Mouse (Mus musculus) ES-CJ7 (cell line): Measurements from ENCODE around the gene Xirp1.

Source experiments
- DNase-seq: peaks from one replicate; pipeline ENCODE4 v3.0.0; 2011; ENCODE audit warnings: low read depth, low spot score

Gene Xirp1

DNA sequence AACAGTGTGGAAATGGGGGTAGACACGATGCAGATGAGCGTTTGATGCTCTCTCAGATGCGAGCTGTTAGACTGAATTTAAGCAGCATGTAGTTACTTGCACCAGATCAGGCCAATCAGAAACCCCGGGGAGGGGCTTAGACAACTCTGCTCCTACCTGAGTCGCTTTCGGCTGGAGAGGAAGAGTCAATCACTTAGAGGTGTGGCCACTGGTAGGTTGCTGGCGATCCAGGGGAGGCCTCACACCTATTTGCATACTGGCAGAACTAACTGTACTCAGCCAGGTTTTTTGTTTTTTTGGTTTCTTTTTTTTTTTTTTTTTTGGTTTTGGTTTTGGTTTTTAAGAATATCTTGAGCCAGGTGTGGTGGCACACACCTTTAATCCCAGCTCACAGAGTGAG, 35.1 kb downstream of the Xirp1 start:
- peak; percentile 93 for DNase-seq

DNA sequence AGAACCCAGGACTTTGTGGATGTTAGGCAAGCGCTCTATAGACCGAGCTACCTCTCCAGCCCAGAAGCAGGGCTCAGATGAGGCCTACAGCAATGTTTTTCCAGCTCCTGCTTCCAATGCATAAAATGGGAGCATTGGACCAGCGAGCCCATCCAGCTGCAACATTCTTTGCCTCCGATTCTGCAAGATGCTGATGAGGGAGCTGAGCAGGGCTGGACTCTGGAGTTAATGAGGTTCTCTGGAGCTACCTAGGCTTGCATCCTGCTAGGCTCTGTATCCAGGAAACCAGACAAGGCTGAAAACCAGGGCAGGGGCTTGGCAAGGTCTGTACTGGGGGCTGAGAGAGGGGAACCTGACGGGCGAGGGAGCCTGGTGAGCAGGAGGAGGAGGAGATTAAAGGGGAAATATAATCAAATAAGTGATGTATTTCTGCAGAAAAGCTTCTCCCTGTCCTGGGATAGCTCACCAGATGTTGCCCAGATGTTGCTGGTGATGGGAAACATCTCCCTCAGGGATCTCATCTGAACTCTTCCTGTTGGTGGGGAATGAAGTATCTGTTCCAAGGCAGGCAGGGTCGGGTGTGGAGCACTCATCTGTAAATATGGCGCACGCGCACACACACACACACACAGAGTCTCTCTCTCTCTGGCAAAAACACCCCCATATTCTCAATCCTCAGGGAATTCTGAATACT, 37.4 kb downstream of the Xirp1 start:
- DNase-seq = no peak

DNA sequence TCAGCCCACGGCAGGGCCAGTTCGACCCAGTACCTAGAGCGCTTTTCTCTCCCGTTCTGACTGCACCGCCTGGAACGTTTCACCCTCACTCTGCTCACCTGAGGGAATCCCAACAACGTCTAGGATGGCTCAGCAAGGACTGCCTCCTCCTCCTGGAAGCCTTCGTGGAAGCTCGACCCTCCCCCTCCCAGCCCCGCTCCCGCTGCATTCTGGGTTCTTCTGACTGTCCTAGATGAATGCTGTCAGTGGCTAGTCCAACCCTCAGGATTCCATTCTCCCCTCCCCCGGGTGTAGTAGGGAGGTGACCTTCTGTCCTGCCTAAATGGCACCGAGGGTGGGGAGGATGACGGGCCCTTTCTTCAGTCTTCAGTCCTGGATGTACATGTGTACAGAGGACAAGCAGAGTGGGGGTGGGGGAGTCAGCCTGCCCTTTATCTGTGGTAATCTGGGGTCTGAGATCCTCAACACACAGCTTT, 38.8 kb downstream of the Xirp1 start, which contains the start of gene Csrnp1:
Gene Csrnp1, minus strand, starts transcription at position 123 of the 476 bp plus-strand sequence.
- peak; percentile 96 for DNase-seq

DNA sequence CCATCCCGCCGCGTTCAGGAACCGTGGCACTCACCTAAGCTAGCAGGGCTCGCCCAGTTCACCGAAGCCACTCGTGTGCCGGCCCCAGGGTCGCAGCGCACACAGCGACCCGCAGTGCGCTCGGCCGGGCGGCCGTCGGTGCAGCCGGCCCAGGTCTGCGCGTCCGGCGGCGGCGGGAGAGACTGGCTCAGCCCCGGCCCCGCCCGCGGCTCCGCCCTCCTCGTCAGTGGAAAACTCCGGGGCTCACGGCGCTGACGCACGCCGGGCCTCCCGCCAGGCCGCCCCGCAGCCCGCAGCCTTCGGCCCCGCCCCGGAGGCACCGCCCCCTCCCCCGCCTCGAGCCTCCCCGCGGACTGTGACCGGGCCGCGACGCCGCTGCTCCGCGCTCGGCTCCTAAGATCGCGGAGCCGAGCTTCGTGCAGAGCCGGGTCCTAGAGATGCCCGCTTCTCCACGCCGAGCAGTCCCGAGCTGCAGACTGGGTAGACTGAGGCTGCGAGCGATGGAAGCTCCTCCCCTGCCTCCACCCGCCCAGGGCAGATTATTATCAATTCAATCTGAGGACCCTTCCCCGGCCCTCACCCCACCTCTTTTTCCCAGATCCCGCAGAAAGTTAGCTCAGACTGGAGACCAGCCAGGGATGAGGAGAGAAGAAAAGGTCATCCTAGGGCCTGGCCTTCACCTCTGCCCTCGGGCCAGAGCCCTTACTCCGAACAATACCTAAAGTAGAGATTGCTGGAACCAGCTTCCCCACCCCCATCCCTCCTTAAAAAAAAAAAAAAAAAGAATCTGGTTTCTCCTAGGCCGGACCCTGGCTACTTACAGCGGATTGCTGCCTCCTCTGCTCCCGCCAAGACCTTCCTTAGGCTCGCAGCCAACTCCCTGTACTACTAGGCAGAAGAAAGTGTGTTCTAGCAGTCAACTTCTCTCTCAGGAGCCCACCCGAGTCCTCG, 39.5 kb downstream of the Xirp1 start:
- peak; percentile 77 for DNase-seq

DNA sequence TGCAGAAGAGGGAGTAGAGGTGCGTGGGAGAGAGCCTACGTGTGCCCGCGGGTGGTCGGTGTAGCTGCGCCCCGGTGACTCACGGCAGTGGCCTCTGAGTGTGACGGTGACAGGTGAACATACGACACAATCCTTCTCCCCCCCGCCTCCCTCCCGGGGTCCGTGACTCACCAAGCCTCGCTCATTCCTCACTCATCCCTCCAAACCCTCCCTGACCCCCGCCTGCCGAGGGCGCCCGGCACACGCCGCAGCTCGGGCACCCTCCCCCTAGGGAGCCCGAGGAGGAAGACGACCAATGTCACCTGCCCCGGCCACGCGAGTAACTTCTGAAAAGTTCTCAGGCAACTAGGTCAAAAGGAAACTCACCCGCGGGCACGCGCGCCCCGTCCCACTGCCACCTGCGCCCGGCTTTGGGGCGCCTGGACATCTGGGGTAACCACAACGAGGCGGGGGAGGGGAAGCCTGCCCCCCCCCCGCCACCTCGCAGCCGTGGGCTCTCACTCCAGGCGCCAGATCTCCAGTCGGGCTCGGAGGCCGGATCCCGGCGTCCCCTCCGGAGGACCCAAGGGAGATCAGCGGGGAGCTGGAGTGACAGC, 40.3 kb downstream of the Xirp1 start:
- no peak for DNase-seq

DNA sequence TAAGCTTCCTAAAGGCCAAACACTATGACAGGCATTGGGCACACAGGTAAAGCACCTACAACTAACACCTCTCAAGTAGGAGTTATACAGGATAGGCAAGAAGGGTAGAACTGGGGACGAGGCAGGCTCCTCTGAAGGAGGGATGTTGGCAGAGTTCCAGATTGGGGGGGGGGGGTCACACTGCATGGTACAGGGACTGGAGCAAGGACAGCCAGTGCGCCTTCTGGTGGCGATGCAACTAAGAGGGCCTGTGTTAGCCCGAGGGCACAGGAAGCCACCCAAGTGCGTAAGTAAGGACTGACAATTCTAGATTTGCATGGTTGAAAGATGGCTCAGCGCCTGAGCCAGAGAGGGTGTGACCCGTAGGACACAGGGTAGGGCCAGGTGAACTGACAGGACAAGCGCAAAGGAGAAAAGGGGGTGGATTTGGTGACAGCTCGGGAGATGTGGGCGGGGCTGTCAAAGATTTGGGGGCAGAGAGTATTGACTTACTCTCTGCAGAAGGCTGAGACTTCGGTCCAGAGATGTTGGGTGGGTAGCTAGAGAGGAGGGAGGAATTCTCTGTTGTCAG, 41.1 kb downstream of the Xirp1 start:
- peak; percentile 76 for DNase-seq

DNA sequence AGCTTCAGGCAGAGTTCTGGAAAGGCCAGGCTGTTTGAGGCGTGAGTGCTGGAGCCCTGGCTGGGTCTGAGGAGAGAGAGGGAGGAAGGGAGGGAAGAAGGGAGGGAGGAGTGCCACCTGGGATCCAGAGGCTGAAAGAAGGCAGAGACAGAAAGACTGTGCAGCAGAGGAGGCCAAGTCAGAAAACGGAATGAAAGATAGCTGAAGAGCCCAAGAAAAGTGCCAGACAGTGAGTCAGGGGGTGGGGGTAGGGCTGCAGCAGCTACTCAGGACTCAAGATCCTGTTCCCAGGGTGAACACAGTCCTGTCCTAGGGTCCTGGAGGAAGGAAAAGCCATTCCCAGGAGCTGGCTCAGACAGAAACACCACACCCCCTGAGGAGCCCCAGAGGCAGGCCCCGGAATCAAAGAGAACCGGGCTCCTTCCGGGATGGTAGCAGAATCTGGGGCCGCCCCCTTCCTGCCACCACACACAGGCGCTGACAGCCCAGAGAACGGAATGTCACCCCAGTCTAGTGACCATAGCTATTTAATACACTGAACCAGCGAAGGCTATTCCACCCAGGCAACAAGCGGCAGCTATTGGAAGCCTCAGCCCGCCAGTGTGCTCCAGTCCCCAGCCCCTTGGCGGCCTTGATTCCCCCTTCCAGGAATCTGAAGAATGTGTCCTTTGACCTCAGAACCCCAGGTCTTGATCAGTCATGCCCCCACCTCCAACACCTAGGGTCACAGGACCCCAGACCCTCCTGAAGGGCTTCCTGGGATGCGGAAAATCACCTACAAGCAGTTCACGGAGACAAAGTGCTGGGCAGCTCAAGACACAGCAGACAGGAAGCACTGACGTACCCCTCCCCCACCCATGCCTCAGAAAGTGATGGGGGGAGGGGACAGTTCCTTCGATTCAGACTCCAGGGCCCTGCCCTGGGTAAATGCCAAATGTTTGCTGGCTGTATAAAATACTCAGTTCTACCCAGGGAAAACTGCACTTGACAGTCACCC, 41.9 kb downstream of the Xirp1 start:
- peak; percentile 87 for DNase-seq

DNA sequence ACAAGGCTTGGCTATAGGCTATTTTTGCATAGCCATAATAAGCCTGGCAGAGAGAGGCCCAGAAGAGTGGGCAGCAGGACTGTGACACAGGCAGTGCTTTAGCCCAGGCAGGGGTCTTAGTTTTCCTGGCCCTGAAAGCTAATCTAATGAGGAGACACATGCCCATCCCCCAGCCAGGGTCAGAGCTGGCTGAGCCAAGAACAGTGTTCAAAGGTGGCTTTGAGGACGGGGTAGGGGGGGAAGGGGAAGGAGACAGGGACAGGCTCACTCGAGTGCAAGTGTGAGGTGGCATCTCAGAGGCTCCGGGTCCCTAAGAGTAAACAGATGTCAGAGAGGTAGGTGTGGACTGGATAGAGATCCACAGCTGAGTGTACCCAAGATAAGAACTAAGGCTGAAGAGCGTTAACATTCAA, 42.6 kb downstream of the Xirp1 start:
- DNase-seq = no peak

DNA sequence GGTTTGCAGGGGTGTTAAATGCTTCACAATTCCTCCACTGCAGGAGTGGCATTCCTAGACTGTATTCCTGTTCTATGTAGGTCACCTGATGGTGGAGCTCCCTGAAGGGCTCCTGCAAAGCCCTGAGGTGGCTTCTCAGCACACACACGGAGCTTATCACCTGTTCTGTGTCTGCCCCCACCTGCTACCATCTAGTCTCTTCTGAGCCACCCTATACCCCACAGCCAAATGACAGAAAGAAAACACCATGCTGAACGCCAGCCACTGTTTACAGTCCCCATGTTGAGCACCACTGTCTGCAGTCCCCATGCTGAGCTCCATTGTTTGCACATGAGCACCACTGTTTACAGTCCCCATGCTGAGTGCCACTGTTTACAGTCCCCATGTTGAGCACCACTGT, 43.6 kb downstream of the Xirp1 start:
- DNase-seq = no peak

DNA sequence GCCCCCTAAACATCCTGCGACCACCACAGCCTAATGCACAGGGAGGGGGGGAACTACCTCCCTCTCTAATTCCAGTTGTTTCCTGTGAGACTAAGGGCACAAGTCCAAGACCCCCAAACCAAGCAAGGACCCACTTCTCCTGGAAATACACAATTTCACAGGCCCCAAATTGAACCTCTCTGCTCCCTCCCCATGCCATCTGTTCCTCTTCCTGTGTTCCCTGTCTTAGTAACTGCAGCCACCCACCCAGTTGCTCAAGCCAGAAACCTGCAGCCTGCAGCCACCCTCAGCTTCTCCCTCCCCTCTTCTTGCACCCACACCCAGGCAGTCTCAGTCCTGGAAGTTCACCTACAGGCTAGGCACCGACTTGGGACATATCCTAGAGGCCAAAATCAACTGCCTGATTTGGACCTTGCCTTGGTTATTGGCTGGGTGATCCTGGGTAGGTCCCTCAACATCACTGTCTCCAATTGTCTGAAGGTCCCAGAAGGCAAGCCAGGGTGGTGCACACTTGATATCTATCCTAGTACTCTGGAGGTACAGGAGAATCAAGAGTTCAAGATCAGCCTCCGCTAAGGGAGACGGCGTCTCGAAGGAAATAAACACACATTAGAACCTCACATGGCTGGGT, 44.5 kb downstream of the Xirp1 start:
- DNase-seq = no peak

DNA sequence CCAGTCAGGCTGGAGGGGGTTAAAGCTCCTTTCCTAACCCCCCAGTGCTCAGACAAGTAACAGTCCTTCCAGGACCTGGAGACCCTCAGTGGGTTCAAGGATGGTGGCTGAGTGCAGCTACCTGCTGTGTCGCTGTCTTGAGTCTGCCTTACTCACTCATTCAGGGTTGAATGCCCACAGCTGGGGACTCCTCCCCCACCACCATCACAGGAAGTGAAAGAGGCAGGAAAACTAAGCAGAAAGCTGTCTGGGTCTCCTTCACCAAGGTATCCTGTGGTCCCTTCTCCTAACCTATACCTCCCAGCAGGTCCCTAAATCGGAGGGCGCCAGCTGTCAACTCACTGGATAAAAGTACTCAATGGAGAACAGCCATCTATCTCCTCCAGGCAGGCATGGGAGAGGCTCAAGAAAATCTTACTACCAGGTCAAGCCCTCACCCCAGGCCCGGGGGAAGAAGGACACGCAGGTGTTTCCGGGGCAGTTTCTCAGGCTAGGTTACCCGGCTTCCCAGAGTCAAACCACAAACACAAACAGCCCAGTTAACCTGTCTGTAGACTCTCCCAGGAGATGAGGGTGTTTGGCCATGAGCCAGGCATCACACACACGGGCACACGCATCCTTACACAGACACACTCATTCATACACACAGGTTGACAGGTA, 45.1 kb downstream of the Xirp1 start:
- DNase-seq = peak; percentile 48

DNA sequence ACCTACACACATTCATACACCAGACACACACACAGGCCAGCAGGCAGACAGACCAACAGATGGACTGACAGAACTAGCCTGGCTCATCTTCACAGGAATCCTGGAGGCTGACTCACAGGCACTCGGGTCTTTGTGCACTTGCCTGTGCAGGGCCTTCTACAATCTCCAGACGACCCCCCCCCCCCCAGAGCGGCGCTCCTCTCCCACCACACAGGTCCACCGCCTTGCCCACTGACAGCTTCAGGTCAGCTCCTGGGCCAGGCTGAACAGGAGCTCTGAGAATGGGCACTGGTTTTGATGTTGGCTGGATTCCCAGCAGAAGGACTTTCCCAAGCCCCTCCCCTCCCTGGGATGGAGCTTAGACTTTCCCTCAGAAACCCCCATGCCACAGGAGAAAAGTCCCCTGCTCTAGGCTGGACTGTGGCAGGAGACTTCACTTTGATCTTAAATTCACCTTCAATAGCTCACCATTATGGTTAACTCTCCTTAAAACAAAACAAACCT, 45.8 kb downstream of the Xirp1 start:
- no peak for DNase-seq

DNA sequence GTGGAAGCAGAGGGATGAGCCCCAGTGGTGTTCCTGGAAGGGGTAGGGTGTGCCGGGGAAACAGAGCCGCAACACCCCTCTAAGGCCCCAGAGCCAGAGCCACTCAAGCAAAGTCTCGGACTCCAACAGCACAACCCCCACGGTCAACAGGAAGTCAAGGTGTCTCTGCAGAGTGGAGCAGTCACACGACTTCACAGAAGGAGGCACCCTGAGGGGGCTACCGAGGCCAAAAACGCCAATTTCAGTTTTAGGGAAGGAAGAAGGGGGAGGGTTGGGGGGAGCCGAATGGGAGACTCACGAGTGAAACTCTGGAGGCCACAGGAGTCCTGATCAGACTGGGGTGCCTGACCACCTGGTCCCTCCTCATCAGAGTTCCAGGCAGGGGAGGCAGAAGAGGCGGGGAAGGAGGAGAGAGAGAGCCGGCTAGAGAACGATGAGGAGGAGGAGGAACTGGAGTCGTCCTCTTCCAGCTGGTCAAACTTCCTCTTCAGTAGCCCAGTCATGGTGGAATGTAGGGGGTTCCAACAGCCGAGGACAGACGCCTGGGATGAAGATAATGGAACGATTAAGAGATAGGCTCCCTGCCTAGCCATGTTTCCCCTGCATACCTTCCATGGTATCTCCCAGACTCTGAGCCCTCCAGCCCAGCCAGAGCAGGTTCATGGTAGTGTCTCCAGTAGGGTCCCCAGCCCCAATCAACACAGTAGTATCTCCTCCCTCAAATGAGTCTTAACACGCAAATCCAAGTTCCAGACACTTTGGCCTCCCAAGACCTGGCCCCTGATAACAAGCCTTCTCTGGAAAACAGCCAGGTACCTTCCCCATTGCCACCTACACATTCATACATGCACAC, 46.5 kb downstream of the Xirp1 start:
- peak; percentile 65 for DNase-seq

DNA sequence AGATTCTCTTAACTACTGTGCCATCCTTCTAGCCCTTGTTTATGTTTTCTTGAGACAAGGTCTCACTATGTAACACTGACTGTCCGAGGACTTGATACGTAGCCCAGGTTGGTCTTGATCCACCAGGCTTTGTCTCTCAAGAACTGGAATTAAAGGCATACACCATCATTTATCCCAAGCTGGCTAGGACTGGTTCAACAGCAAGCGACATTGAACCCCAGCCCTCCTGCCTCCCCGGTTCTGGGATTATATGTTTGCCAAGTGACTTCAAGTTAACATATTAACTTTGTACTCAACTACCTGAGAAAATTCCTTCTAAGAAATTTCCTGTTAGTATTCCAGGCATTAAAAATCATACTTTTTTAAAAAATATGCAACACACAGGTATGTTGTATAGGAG, 48.1 kb downstream of the Xirp1 start:
- DNase-seq = no peak

DNA sequence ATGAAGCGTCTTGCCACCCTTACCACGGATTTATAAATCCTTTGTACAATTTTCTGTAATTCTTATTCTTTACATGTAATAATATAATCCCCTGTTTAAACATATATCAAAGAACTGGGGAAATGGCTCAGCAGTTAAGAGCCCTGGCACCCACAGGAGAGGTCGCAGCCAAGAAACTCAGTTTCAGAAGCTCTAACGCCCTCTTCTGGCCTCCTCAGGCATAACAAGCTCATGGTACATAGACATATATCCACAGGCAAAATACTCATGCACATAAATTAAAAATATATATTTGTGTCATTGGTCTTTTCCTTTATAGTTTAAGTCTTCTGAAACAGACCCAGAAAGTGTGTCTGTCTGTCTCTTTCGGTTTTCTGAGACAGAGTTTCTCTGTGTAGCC, 48.8 kb downstream of the Xirp1 start:
- DNase-seq = peak; percentile 73

DNA sequence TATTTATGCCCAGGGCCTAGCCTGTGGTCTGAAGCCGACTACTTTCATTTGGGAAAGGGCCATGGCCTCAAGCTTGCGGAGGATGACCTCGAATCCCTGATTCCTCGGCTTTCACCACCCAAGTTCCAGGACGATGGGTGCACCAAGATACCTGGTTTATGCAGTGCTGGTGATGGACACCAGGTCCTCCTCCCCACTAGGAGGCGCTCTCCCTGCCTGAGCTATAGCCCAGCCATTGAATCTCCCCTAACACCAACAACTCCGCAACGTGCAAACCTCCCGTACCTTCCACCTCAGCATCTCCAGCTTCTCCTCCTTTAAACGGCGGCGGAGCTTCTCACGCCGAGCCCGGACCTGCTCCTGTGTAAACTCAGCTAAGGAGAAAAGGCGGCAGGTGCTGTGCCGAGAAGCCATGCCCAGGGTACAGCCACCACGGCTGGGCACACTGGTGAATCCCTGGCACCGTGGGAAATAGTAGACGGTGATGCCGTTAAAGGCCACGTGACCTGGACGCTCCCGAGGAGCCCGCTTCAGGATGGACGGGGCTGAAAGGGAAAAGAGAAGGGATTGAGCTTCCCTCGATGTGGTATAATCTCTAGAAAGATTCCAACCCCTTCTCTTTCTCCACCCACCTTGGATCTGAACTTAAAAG, 49.4 kb downstream of the Xirp1 start:
- peak; percentile 93 for DNase-seq

DNA sequence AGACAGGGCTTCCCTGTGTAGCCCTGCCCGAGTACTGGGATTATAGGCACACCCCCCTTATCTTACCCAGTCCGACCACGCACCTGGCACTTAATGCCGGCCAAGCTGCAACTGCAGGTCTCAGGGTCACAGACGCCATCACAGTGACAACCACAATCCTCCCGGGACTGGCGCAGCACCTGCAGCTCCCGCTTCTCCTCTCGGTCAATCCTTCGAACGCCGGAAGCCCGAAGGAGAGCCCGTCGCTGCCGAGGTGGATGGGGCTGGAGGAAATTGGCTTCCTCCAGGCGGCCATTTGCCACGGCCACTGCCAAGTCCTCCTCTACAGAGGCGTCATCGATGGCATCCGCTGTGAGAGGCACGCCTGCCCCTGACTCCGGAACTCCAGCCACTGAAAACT, 50.1 kb downstream of the Xirp1 start:
- no peak for DNase-seq

DNA sequence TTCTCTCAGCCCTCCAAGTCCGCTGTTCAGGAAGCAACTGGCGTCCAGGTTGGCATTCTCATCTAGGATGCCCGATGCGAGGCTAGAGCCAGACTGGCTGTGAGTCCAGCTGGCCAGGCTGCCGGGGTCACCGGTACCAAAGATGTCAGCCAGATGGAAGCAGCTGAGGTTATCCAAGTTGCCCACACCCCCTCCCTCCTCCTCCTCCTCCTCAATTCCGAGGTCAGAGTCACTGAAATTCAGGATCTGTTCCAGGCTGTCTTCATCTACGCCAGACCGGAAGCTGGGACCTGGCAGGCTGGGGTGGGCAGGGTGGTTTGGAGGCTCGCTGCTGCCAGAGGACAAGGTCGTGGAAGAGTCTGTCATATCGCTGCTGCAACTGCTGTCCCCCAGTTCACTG, 50.8 kb downstream of the Xirp1 start:
- no peak for DNase-seq
